Mouse (Mus musculus): Measurements from ENCODE around the gene Mlst8.

GRCm38 (mm10) chr17:24507129-24507664, 28.3 kb upstream of the Mlst8 start:
- TF ChIP-seq CTCF (IDR thresholded peaks at IDR 0.05; ENCODE audit: low read depth, low read length) (no peak), POLR2AphosphoS5 (IDR thresholded peaks at IDR 0.05; ENCODE audit: insufficient replicate concordance, low read depth, low read length) (no peak), GATA1 (IDR thresholded peaks at IDR 0.05; ENCODE audit: borderline replicate concordance, low read length) (no peak), TAL1 (conservative IDR thresholded peaks at IDR 0.05; ENCODE audit: low read depth, low read length) (no peak)
